Mouse (Mus musculus) bone marrow macrophage, adult 2 months (primary cell): ENCODE measurements around the gene Ppp6r3.

Experiments
- CTCF ChIP-seq: IDR thresholded peaks from 2 replicates; pipeline ENCODE4 v1.5.1; 2012; ENCODE audit warnings: low read depth, mild to moderate bottlenecking, low read length, moderate library complexity
- POLR2A ChIP-seq: IDR thresholded peaks from 2 replicates; pipeline ENCODE4 v1.6.1; 2012; ENCODE audit warnings: mild to moderate bottlenecking, low read depth, low read length, borderline replicate concordance

GRCm38 (mm10) chr19:3549263-3549662 is 26.3 kb downstream of the Ppp6r3 start:
- TF ChIP-seq CTCF: no peak
- TF ChIP-seq POLR2A: no peak
